Mouse (Mus musculus) hindbrain, embryonic 14.5 days (tissue): ENCODE data around the gene Tnik. TPM values are rescaled to one million over a fixed set of nuclear protein-coding genes. Genes with fewer than 3 reads are reported as not detected.

ENCODE experiments used
- ATAC-seq: fragments of 200-750 bp; cut with Nextera tagmentation; 2 replicates; pipeline ENCODE4 v1.8.0; 2017; ENCODE audit warnings: moderate number of reproducible peaks, mild to moderate bottlenecking, moderate TSS enrichment, moderate library complexity; ENCODE audit not compliant: low FRiP score
- DNase-seq: peaks from one replicate; pipeline ENCODE4 v3.0.0-alpha.2; 2015; ENCODE audit warnings: low spot score
- H3K27ac ChIP-seq: fragments of 300-500 bp; sonication (generic); 2 replicates; pipeline ENCODE4 v1.5.1; 2014; ENCODE audit warnings: mild to moderate bottlenecking, moderate library complexity
- H3K27me3 ChIP-seq: fragments of 300-500 bp; sonication (generic); 2 replicates; pipeline ENCODE4 v1.6.1; 2014; ENCODE audit warnings: mild to moderate bottlenecking, low read length, mixed read lengths; ENCODE audit not compliant: control insufficient read depth, insufficient read depth
- H3K36me3 ChIP-seq: fragments of 300-500 bp; sonication (generic); replicated peaks from 2 replicates; pipeline ENCODE4 v1.6.1; 2014; ENCODE audit not compliant: control insufficient read depth, insufficient read depth
- H3K4me1 ChIP-seq: fragments of 300-500 bp; sonication (generic); replicated peaks from 2 replicates; pipeline ENCODE4 v1.6.1; 2014; ENCODE audit warnings: antibody characterized with exemption, low read length, mixed read lengths; ENCODE audit not compliant: control insufficient read depth, insufficient read depth
- H3K4me2 ChIP-seq: fragments of 300-500 bp; sonication (generic); replicated peaks from 2 replicates; pipeline ENCODE4 v1.6.1; 2014; ENCODE audit warnings: mild to moderate bottlenecking, moderate library complexity
- H3K4me3 ChIP-seq: fragments of 300-500 bp; sonication (generic); replicated peaks from 2 replicates; pipeline ENCODE4 v1.5.1; 2014; ENCODE audit warnings: mild to moderate bottlenecking, low read length
- H3K9ac ChIP-seq: fragments of 300-500 bp; sonication (generic); 2 replicates; pipeline ENCODE4 v1.6.1; 2014
- H3K9me3 ChIP-seq: fragments of 300-500 bp; sonication (generic); 2 replicates; pipeline ENCODE4 v1.6.1; 2016; ENCODE audit warnings: low read length; ENCODE audit not compliant: control insufficient read depth
- WGBS: fragments of 180-500 bp; shearing (Covaris S2); extraction: QIAGEN DNeasy Blood & Tissue Kit; methylation state at CpG from one replicate; pipeline ENCODE4 v1.1.7; 2014; 5-methylcytosine and 5-hydroxymethylcytosine counted together
- polyA plus RNA-seq: library from polyadenylated mRNA; unstranded; fragments of >200 nt; fragmentation: Nextera tagmentation; extraction: Ambion mirVana; gene quantifications from 2 replicates; pipeline ENCODE4 v1.2.1, GENCODE M21; 2014

Tnik gene
- polyA plus RNA-seq, 1 experiment from 2014 or later = 97.5 TPM

- Histone ChIP-seq H3K27me3 (no peaks in the 10 kb centered on the region), H3K9ac (no peak overlapping the region), H3K36me3 (no peaks in the 10 kb centered on the region), H3K27ac (no peak overlapping the region), H3K9me3 (no peaks in the 10 kb centered on the region), H3K4me1 (peaks cover 9% of the 10 kb centered on the region), H3K4me2 (no peak overlapping the region), H3K4me3 (no peak overlapping the region)
- no peak for DNase-seq
- 71% methylated on average over 6 of the region's 6 CpGs for WGBS
- no peak for ATAC-seq
These were observed 70.9 kb downstream of the Tnik start for GRCm38 (mm10) chr3:28333869-28334268.

DNA sequence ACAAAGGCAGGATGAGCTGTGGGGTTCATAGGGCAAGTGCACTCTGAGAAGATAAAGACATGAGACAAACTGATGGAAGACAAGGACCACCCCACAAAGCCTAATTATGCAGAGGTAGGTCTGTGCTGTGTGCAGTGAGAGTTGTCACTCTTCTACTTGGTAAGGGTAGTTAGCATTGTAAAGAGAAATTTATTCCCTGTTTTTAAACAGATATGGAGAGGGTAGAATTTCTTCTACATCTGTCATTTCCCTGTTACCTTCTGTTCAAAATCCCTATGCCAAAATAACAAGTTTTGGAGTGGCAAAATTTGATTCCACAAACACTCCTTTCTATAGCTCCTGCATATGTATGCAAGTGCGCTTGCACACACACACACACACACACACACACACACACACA is 71.5 kb downstream of the Tnik start:
- Histone ChIP-seq H3K4me2 (no peak overlapping the region), H3K4me1 (peaks cover 9% of the 10 kb centered on the region), H3K36me3 (no peaks in the 10 kb centered on the region), H3K27ac (no peak overlapping the region), H3K4me3 (no peak overlapping the region), H3K9ac (no peak overlapping the region), H3K27me3 (no peaks in the 10 kb centered on the region), H3K9me3 (no peaks in the 10 kb centered on the region)
- ATAC-seq (no peak), DNase-seq (no peak)
- 95% methylated on average over 1 of the region's 1 CpGs for WGBS

- Histone ChIP-seq H3K9ac (no peak overlapping the region), H3K4me1 (0 out of 2 replicates have a peak, but pooled peaks cover 7% of the 10 kb centered on the region), H3K9me3 (no peaks in the 10 kb centered on the region), H3K4me2 (no peak overlapping the region), H3K36me3 (no peaks in the 10 kb centered on the region), H3K4me3 (no peak overlapping the region), H3K27me3 (no peaks in the 10 kb centered on the region), H3K27ac (no peak overlapping the region)
- 72% methylated on average over 8 of the region's 8 CpGs for WGBS
- ATAC-seq (no peak), DNase-seq (no peak)
These were observed 77.1 kb downstream of the Tnik start for GRCm38 (mm10) chr3:28340071-28340470.

DNA sequence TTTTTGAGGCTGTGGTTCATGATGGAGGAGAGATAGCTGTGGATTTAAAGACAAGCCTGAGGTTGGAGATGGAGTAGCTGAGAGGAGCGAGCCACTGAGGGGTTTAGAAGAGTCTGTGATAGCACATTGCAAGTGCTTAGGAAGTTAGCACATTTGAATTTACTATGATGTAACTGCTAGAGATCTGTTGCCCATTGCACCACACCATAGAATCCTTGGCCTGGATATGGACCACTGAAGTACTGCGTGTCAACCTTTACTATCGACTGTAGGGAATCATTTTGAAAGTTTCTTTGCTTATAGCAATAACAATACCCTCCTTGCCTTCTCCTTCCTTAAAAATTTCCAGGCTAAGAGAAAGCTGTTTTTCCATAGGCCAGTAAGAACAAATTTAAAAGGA is 80.2 kb downstream of the Tnik start:
- H3K27me3 ChIP-seq = no peaks in the 10 kb centered on the region
- WGBS = 91% methylated on average over 3 of the region's 3 CpGs
- no peaks in the 10 kb centered on the region for H3K9me3 ChIP-seq
- no peak overlapping the region for H3K4me3 ChIP-seq
- H3K9ac ChIP-seq = no peak overlapping the region
- no peak overlapping the region for H3K27ac ChIP-seq
- H3K4me2 ChIP-seq = no peak overlapping the region
- ATAC-seq (no peak), DNase-seq (no peak)
- H3K4me1 ChIP-seq = 0 out of 2 replicates have a peak, but pooled peaks cover 3% of the 10 kb centered on the region
- H3K36me3 ChIP-seq = no peaks in the 10 kb centered on the region

- Histone ChIP-seq H3K9ac (no peak overlapping the region), H3K9me3 (no peaks in the 10 kb centered on the region), H3K4me3 (no peak overlapping the region), H3K27ac (no peak overlapping the region), H3K4me2 (no peak overlapping the region), H3K4me1 (0 out of 2 replicates have a peak, but pooled peaks cover 3% of the 10 kb centered on the region), H3K36me3 (no peaks in the 10 kb centered on the region), H3K27me3 (no peaks in the 10 kb centered on the region)
- DNase-seq (no peak), ATAC-seq (no peak)
- WGBS = 83% methylated on average over 2 of the region's 2 CpGs
These were observed 80.6 kb downstream of the Tnik start for GRCm38 (mm10) chr3:28343661-28344060.

DNA sequence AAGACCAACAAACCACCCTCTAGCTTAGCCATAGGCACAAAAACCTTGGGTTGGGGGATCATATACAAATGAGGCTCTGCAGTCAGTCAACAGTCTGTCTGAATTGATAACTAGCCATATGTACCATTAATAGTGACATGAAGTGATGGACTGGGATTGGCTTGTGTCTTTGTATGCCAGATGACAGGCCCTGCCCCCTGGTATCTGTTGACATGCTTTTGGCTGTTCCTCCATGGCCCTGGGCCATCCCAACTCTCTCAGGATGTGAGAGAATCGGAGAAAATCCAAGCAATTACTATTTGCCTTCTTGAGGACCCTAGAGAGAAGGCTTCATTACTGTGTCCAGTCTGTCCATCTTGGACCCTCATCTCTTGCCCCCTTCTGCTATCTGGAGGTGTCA is 82.4 kb downstream of the Tnik start:
- Histone ChIP-seq H3K9me3 (no peaks in the 10 kb centered on the region), H3K27ac (no peak overlapping the region), H3K9ac (no peak overlapping the region), H3K4me3 (no peak overlapping the region), H3K36me3 (no peaks in the 10 kb centered on the region), H3K4me2 (no peak overlapping the region), H3K27me3 (no peaks in the 10 kb centered on the region), H3K4me1 (no peaks in the 10 kb centered on the region)
- 68% methylated on average over 1 of the region's 1 CpGs for WGBS
- peak; percentile 52; the same call in 1 of the 2 replicates for ATAC-seq
- no peak for DNase-seq

DNA sequence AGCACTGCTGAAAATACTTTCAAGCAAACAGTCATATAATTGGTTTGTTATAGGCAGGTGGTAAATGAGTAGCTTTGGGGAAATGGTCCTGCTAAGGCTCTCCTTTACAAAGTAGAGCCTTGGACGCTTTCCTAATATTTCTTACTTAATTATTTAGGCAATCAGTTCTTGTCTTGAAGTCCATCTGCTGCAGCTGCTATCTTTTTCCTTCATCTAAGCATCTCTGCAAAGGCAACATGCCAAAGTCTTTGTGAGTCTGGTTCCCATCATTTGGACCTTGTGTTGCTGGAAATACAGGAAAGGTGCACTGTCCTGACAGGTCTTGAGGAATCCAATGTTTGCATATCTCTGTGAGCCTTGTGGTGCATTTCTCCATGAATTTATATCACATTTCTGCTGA is 82.9 kb downstream of the Tnik start:
- Histone ChIP-seq H3K4me3 (no peak overlapping the region), H3K9ac (no peak overlapping the region), H3K4me1 (no peaks in the 10 kb centered on the region), H3K27me3 (no peaks in the 10 kb centered on the region), H3K9me3 (no peaks in the 10 kb centered on the region), H3K36me3 (no peaks in the 10 kb centered on the region), H3K4me2 (no peak overlapping the region), H3K27ac (no peak overlapping the region)
- WGBS = 79% methylated on average over 1 of the region's 1 CpGs
- DNase-seq (no peak), ATAC-seq (0 out of 2 replicates have a peak, but pooled peaks have one; percentile 29)

DNA sequence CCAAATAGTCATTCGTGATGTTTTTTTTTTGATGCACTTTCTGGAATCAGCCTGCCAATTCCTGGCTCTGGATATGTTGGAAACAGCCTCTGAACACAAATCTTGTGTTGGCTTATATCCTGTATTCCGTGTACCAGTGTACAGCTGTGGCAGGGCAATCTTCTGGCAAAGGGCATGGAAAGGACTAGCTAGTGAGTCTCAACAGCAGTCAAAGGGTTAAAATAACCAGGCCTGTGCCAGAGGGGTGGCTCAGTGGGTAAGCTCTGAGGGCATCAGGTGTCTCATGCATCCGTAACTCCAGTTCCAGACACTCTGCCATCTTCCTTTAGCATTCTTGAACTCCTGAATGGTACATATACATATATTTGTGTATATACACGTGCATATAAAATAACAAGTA is 83.5 kb downstream of the Tnik start:
- H3K36me3 ChIP-seq = no peaks in the 10 kb centered on the region
- no peak overlapping the region for H3K27ac ChIP-seq
- H3K9me3 ChIP-seq = no peaks in the 10 kb centered on the region
- 83% methylated on average over 4 of the region's 4 CpGs for WGBS
- DNase-seq (no peak), ATAC-seq (no peak)
- no peak overlapping the region for H3K4me2 ChIP-seq
- H3K4me3 ChIP-seq = no peak overlapping the region
- H3K9ac ChIP-seq = no peak overlapping the region
- H3K27me3 ChIP-seq = no peaks in the 10 kb centered on the region
- H3K4me1 ChIP-seq = no peaks in the 10 kb centered on the region

- Histone ChIP-seq H3K4me1 (no peaks in the 10 kb centered on the region), H3K4me3 (no peak overlapping the region), H3K9ac (no peak overlapping the region), H3K36me3 (no peaks in the 10 kb centered on the region), H3K4me2 (no peak overlapping the region), H3K27me3 (no peaks in the 10 kb centered on the region), H3K9me3 (no peaks in the 10 kb centered on the region), H3K27ac (no peak overlapping the region)
- DNase-seq = no peak
- no peak for ATAC-seq
- 85% methylated on average over 1 of the region's 1 CpGs for whole genome bisulfite sequencing
These were observed 85.7 kb downstream of the Tnik start for GRCm38 (mm10) chr3:28348746-28349145.

GRCm38 (mm10) chr3:28350147-28350801 is 87.3 kb downstream of the Tnik start:
- WGBS = 84% methylated on average over 10 of the region's 10 CpGs

More at GRCm38 (mm10) chr3:28350147-28350801, 87.3 kb downstream of the Tnik start:
- Histone ChIP-seq H3K27me3 (no peaks in the 10 kb centered on the region), H3K4me1 (no peaks in the 10 kb centered on the region), H3K9ac (no peak overlapping the region), H3K27ac (no peak overlapping the region), H3K36me3 (no peaks in the 10 kb centered on the region), H3K4me3 (no peak overlapping the region), H3K9me3 (no peaks in the 10 kb centered on the region), H3K4me2 (no peak overlapping the region)
- ATAC-seq = no peak
- DNase-seq = no peak
